Mouse (Mus musculus): ENCODE data around the gene Dpysl5.
"Not testable (repeated sequence)": the region's sequence is repeated elsewhere in the genome, so short reads cannot be mapped to it uniquely, and the experiment has no call there.

Gene Dpysl5

GRCm38 (mm10) chr5:30711147-30712001 lies at the start of gene Dpysl5:
TSS of gene Dpysl5 (plus strand) at chr5:30711564.
- DNase-seq (ENCODE audit: low read depth, low spot score): peak; percentile 90

GRCm38 (mm10) chr5:30665360-30665759 lies 46.0 kb upstream of the Dpysl5 start:
- DNase-seq (ENCODE audit: low read depth, low spot score): no peak

GRCm38 (mm10) chr5:30665968-30666367 lies 45.4 kb upstream of the Dpysl5 start:
- no peak for DNase-seq (ENCODE audit: low read depth, low spot score)

GRCm38 (mm10) chr5:30666391-30667195 lies 44.8 kb upstream of the Dpysl5 start, which contains the start of gene Cenpa:
TSS of gene Cenpa (plus strand) at chr5:30666777.
- peak; percentile 95 for DNase-seq (ENCODE audit: low read depth, low spot score)

GRCm38 (mm10) chr5:30667215-30667614 lies 44.1 kb upstream of the Dpysl5 start:
- DNase-seq (ENCODE audit: low read depth, low spot score): no peak

GRCm38 (mm10) chr5:30667686-30668085 lies 43.7 kb upstream of the Dpysl5 start:
- no peak for DNase-seq (ENCODE audit: low read depth, low spot score)

- no peak for DNase-seq (ENCODE audit: low read depth, low spot score)
Measured at GRCm38 (mm10) chr5:30668637-30669495, 42.5 kb upstream of the Dpysl5 start.

GRCm38 (mm10) chr5:30669496-30669830 lies 41.9 kb upstream of the Dpysl5 start:
- no peak for DNase-seq (ENCODE audit: low read depth, low spot score)

- no peak for DNase-seq (ENCODE audit: low read depth, low spot score)
Measured at GRCm38 (mm10) chr5:30670091-30670490, 41.3 kb upstream of the Dpysl5 start.

- DNase-seq (ENCODE audit: low read depth, low spot score): no peak
Measured at GRCm38 (mm10) chr5:30674001-30674400, 37.4 kb upstream of the Dpysl5 start.

- no peak for DNase-seq (ENCODE audit: low read depth, low spot score)
Measured at GRCm38 (mm10) chr5:30676800-30677199, 34.6 kb upstream of the Dpysl5 start.

GRCm38 (mm10) chr5:30678069-30678468 lies 33.3 kb upstream of the Dpysl5 start:
- not testable (repeated sequence) for DNase-seq (ENCODE audit: low read depth, low spot score)

- no peak for DNase-seq (ENCODE audit: low read depth, low spot score)
Measured at GRCm38 (mm10) chr5:30678722-30679296, 32.6 kb upstream of the Dpysl5 start.

GRCm38 (mm10) chr5:30679593-30679992 lies 31.8 kb upstream of the Dpysl5 start:
- no peak for DNase-seq (ENCODE audit: low read depth, low spot score)

GRCm38 (mm10) chr5:30681970-30682369 lies 29.4 kb upstream of the Dpysl5 start:
- no peak for DNase-seq (ENCODE audit: low read depth, low spot score)

GRCm38 (mm10) chr5:30682967-30683600 lies 28.3 kb upstream of the Dpysl5 start:
- no peak for DNase-seq (ENCODE audit: low read depth, low spot score)

- DNase-seq (ENCODE audit: low read depth, low spot score): no peak
Measured at GRCm38 (mm10) chr5:30683993-30684392, 27.4 kb upstream of the Dpysl5 start.

- DNase-seq (ENCODE audit: low read depth, low spot score): no peak
Measured at GRCm38 (mm10) chr5:30686781-30687180, 24.6 kb upstream of the Dpysl5 start.

- DNase-seq (ENCODE audit: low read depth, low spot score): no peak
Measured at GRCm38 (mm10) chr5:30700361-30701000, 10.9 kb upstream of the Dpysl5 start.

- DNase-seq (ENCODE audit: low read depth, low spot score): not testable (repeated sequence)
Measured at GRCm38 (mm10) chr5:30701373-30701772, 10.0 kb upstream of the Dpysl5 start.
